30 mouse cellular contexts compared by ENCODE assay signal in genomic region chr3:83552516-83553139, GRCm38 (mm10).
DNase-seq lines count a peak whose midpoint lies in the region; ATAC-seq lines count a peak whose summit lies in the region.
"Had no signal": no experiment of that assay in that cellular context is flagged by ENCODE, and none has a peak within 500 bp of the region (broad histone marks: within the 10 kb centered on the region; RNA-seq: fewer than 3 reads in every experiment).

No protein-coding gene starts in this region.

- no peak for ATAC-seq in heart, embryonic 13.5 days (ENCODE audit: extremely low read depth, insufficient number of reproducible peaks, low FRiP score, low TSS enrichment)
- ATAC-seq in embryonic facial prominence, embryonic 14.5 days (ENCODE audit: low read depth): no peak
- ATAC-seq in stomach, embryonic 15.5 days (ENCODE audit: insufficient read depth, low FRiP score, low read depth): peak; percentile 43; the same call in 1 of the 2 replicates
- ATAC-seq in erythroblast, adult 5-6 weeks (replicated peaks; ENCODE audit: low FRiP score, poor library complexity, severe bottlenecking): no peak
- no peak for ATAC-seq in midbrain, embryonic 11.5 days (ENCODE audit: low FRiP score)
- ATAC-seq: forebrain, embryonic 13.5 days; hindbrain, embryonic 16.5 days; midbrain, embryonic 16.5 days; Patski had no signal

- peaks cover 19% of the 10 kb centered on the region for H3K4me1 ChIP-seq in heart, embryonic 13.5 days
- peaks cover 12% of the 10 kb centered on the region for H3K4me1 ChIP-seq in embryonic facial prominence, embryonic 10.5 days
- H3K4me1 ChIP-seq in embryonic facial prominence, embryonic 14.5 days (ENCODE audit: control insufficient read depth, insufficient read depth, low read length): peaks cover 5% of the 10 kb centered on the region; the same call in 1 of the 2 replicates
- no peaks in the 10 kb centered on the region for H3K4me1 ChIP-seq in stomach, embryonic 15.5 days
- peaks cover 11% of the 10 kb centered on the region; the same call in 1 of the 2 replicates for H3K4me1 ChIP-seq in midbrain, embryonic 11.5 days (ENCODE audit: control insufficient read depth, insufficient read depth, low read length)
- H3K4me1 ChIP-seq: embryonic facial prominence, embryonic 15.5 days; forebrain, embryonic 13.5 days; liver, embryonic 15.5 days; lung, embryonic 15.5 days had no signal

- no peaks in the 10 kb centered on the region for H3K9me3 ChIP-seq in heart, embryonic 13.5 days
- H3K9me3 ChIP-seq in embryonic facial prominence, embryonic 10.5 days: no peaks in the 10 kb centered on the region
- no peaks in the 10 kb centered on the region for H3K9me3 ChIP-seq in embryonic facial prominence, embryonic 14.5 days (ENCODE audit: control insufficient read depth, low read length)
- no peaks in the 10 kb centered on the region for H3K9me3 ChIP-seq in stomach, embryonic 15.5 days
- H3K9me3 ChIP-seq in midbrain, embryonic 11.5 days (ENCODE audit: control insufficient read depth, low read length): no peaks in the 10 kb centered on the region
- H3K9me3 ChIP-seq: embryonic facial prominence, embryonic 15.5 days; forebrain, embryonic 13.5 days; kidney, embryonic 15.5 days; liver, embryonic 15.5 days; lung, embryonic 15.5 days; midbrain, embryonic 10.5 days had no signal

- no peak overlapping the region for H3K4me3 ChIP-seq in heart, embryonic 13.5 days
- no peak overlapping the region for H3K4me3 ChIP-seq in embryonic facial prominence, embryonic 10.5 days
- H3K4me3 ChIP-seq in embryonic facial prominence, embryonic 14.5 days (ENCODE audit: low read depth, low read length): no peak overlapping the region
- H3K4me3 ChIP-seq in stomach, embryonic 15.5 days (replicated peaks): no peak overlapping the region
- no peak overlapping the region for H3K4me3 ChIP-seq in midbrain, embryonic 11.5 days (ENCODE audit: low read depth, low read length)
- H3K4me3 ChIP-seq: embryonic facial prominence, embryonic 15.5 days; forebrain, embryonic 13.5 days; kidney, embryonic 15.5 days; left cerebral cortex, adult 2 months; liver, embryonic 15.5 days; lung, embryonic 15.5 days; midbrain, embryonic 10.5 days had no signal

- no peak for DNase-seq in heart, postnatal 10 days
- DNase-seq in embryonic facial prominence, embryonic 10.5 days (ENCODE audit: low spot score): no peak
- peak; percentile 40 for DNase-seq in embryonic facial prominence, embryonic 14.5 days (ENCODE audit: low spot score)
- no peak for DNase-seq in midbrain, embryonic 11.5 days (ENCODE audit: low spot score, missing footprints)
- DNase-seq: adrenal gland, postnatal 10 days; cerebellum, adult 11 months; cerebellum, adult 9-10 months; cerebellum, postnatal 36 days; gastrocnemius, postnatal 14 days; heart, postnatal 14 days; kidney, adult 18-20 months; kidney, postnatal 25 days; liver; right cerebral cortex, postnatal 4 days; thymus, adult 18-20 months; thymus, postnatal 25 days had no signal

- H3K9ac ChIP-seq in heart, embryonic 13.5 days: no peak overlapping the region
- H3K9ac ChIP-seq in embryonic facial prominence, embryonic 14.5 days (ENCODE audit: low read depth, low read length): no peak overlapping the region
- no peak overlapping the region for H3K9ac ChIP-seq in stomach, embryonic 15.5 days
- H3K9ac ChIP-seq in midbrain, embryonic 11.5 days (ENCODE audit: low read length): no peak overlapping the region
- H3K9ac ChIP-seq: embryonic facial prominence, embryonic 15.5 days; forebrain, embryonic 13.5 days; kidney, embryonic 15.5 days; liver, embryonic 15.5 days; lung, embryonic 15.5 days had no signal

- WGBS in heart, embryonic 13.5 days: 54% methylated on average over 9 of the region's 9 CpGs
- WGBS in embryonic facial prominence, embryonic 10.5 days: 88% methylated on average over 9 of the region's 9 CpGs
- WGBS in embryonic facial prominence, embryonic 14.5 days: 63% methylated on average over 9 of the region's 9 CpGs
- 62% methylated on average over 9 of the region's 9 CpGs for WGBS in stomach, embryonic 15.5 days
- WGBS in midbrain, embryonic 11.5 days: 86% methylated on average over 9 of the region's 9 CpGs

- intact Hi-C loops in heart, postnatal 10 days (cut with DNase I): no loop called here

- no peak overlapping the region for H3K4me2 ChIP-seq in heart, embryonic 13.5 days
- no peak overlapping the region for H3K4me2 ChIP-seq in embryonic facial prominence, embryonic 14.5 days (ENCODE audit: low read depth, low read length)
- no peak overlapping the region for H3K4me2 ChIP-seq in stomach, embryonic 15.5 days
- no peak overlapping the region for H3K4me2 ChIP-seq in midbrain, embryonic 11.5 days
- H3K4me2 ChIP-seq: embryonic facial prominence, embryonic 15.5 days; forebrain, embryonic 13.5 days; heart, embryonic 11.5 days; kidney, embryonic 15.5 days; liver, embryonic 15.5 days; lung, embryonic 15.5 days had no signal

- H3K27ac ChIP-seq in heart, embryonic 13.5 days (replicated peaks): peak overlapping the region; percentile 50
- H3K27ac ChIP-seq in embryonic facial prominence, embryonic 10.5 days (replicated peaks): peak overlapping the region; percentile 5; the same call in 1 of the 2 replicates
- peak overlapping the region; percentile 42; the same call in 1 of the 2 replicates for H3K27ac ChIP-seq in embryonic facial prominence, embryonic 14.5 days (replicated peaks; ENCODE audit: low read depth, low read length)
- peak overlapping the region; percentile 52 for H3K27ac ChIP-seq in stomach, embryonic 15.5 days
- no peak overlapping the region for H3K27ac ChIP-seq in midbrain, embryonic 11.5 days (ENCODE audit: low read depth, low read length)
- H3K27ac ChIP-seq: embryonic facial prominence, embryonic 15.5 days; forebrain, embryonic 13.5 days; kidney, embryonic 15.5 days; left cerebral cortex, adult 2 months; liver, embryonic 15.5 days; lung, embryonic 15.5 days had no signal

- no peaks in the 10 kb centered on the region for H3K36me3 ChIP-seq in heart, embryonic 13.5 days
- no peaks in the 10 kb centered on the region for H3K36me3 ChIP-seq in embryonic facial prominence, embryonic 10.5 days (replicated peaks)
- H3K36me3 ChIP-seq in embryonic facial prominence, embryonic 14.5 days (ENCODE audit: control insufficient read depth, insufficient read depth, low read length): no peaks in the 10 kb centered on the region
- H3K36me3 ChIP-seq in stomach, embryonic 15.5 days: no peaks in the 10 kb centered on the region
- no peaks in the 10 kb centered on the region for H3K36me3 ChIP-seq in midbrain, embryonic 11.5 days (ENCODE audit: control insufficient read depth, insufficient read depth, low read length)
- H3K36me3 ChIP-seq: embryonic facial prominence, embryonic 15.5 days; kidney, embryonic 15.5 days; liver, embryonic 15.5 days; lung, embryonic 15.5 days; midbrain, embryonic 10.5 days had no signal

- no peaks in the 10 kb centered on the region for H3K27me3 ChIP-seq in heart, embryonic 13.5 days (replicated peaks)
- no peaks in the 10 kb centered on the region for H3K27me3 ChIP-seq in embryonic facial prominence, embryonic 10.5 days (replicated peaks; ENCODE audit: low read depth, poor library complexity, severe bottlenecking)
- H3K27me3 ChIP-seq in embryonic facial prominence, embryonic 14.5 days (replicated peaks; ENCODE audit: control insufficient read depth, insufficient read depth, low read length): no peaks in the 10 kb centered on the region
- no peaks in the 10 kb centered on the region for H3K27me3 ChIP-seq in stomach, embryonic 15.5 days (replicated peaks)
- no peaks in the 10 kb centered on the region for H3K27me3 ChIP-seq in midbrain, embryonic 11.5 days (ENCODE audit: control insufficient read depth, insufficient read depth, low read length)
- H3K27me3 ChIP-seq: embryonic facial prominence, embryonic 15.5 days; forebrain, embryonic 13.5 days; kidney, embryonic 15.5 days; liver, embryonic 15.5 days; lung, embryonic 15.5 days had no signal
